In the genomic region with DNA sequence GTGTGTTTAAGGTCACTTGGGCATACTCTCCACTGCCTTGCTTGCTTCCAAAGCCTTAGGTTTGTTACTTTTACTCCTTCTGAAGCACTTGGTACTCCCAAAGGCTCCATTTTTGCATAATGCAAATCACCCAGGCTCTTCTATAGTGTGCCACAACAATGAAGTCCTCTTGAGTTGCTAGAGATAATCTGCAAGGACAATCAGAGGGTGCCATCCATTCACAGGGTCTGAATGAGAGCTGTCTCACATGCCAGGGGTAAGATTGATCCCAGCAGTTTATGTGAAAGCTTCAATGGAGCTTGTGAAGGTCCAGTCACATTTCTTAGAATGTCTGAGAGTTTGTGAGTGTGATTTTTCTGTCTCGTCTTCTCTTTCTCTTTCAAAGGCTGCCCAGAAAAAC, we compare ENCODE assay signal across 24 mouse cellular contexts.
DNase-seq lines count a peak whose midpoint lies in the region; ATAC-seq and TF ChIP-seq lines count a peak whose summit lies in the region.
"Had no signal": no experiment of that assay in that cellular context is flagged by ENCODE, and none has a peak within 500 bp of the region (broad histone marks: within the 10 kb centered on the region; RNA-seq: fewer than 3 reads in every experiment).

No protein-coding gene starts in this region.

- no peaks in the 10 kb centered on the region for H3K9me3 ChIP-seq in forebrain, embryonic 13.5 days (replicated peaks)
- H3K9me3 ChIP-seq in forebrain, embryonic 12.5 days, result no peaks in the 10 kb centered on the region
- H3K9me3 ChIP-seq in midbrain, embryonic 11.5 days (ENCODE audit: control insufficient read depth, low read length), result no peaks in the 10 kb centered on the region
- no peaks in the 10 kb centered on the region for H3K9me3 ChIP-seq in midbrain, postnatal 0 days (ENCODE audit: low read length)
- H3K9me3 ChIP-seq in midbrain, embryonic 13.5 days, result no peaks in the 10 kb centered on the region
- no peaks in the 10 kb centered on the region for H3K9me3 ChIP-seq in heart, embryonic 12.5 days (replicated peaks)
- H3K9me3 ChIP-seq: embryonic facial prominence, embryonic 15.5 days; heart, embryonic 10.5 days; limb, embryonic 12.5 days had no signal

- no peaks in the 10 kb centered on the region for H3K36me3 ChIP-seq in forebrain, embryonic 13.5 days (ENCODE audit: poor library complexity, severe bottlenecking)
- no peaks in the 10 kb centered on the region for H3K36me3 ChIP-seq in forebrain, embryonic 12.5 days (replicated peaks)
- H3K36me3 ChIP-seq in midbrain, embryonic 11.5 days (ENCODE audit: control insufficient read depth, insufficient read depth, low read length), result no peaks in the 10 kb centered on the region
- H3K36me3 ChIP-seq in midbrain, postnatal 0 days (ENCODE audit: insufficient read depth, low read length), result no peaks in the 10 kb centered on the region
- H3K36me3 ChIP-seq in midbrain, embryonic 13.5 days, result no peaks in the 10 kb centered on the region
- H3K36me3 ChIP-seq in heart, embryonic 12.5 days, result no peaks in the 10 kb centered on the region
- H3K36me3 ChIP-seq: embryonic facial prominence, embryonic 15.5 days; heart, embryonic 10.5 days; limb, embryonic 12.5 days had no signal

- no peak overlapping the region for H3K27ac ChIP-seq in forebrain, embryonic 13.5 days
- no peak overlapping the region for H3K27ac ChIP-seq in forebrain, embryonic 12.5 days
- H3K27ac ChIP-seq in midbrain, embryonic 11.5 days (ENCODE audit: low read depth, low read length), result no peak overlapping the region
- H3K27ac ChIP-seq in midbrain, postnatal 0 days (ENCODE audit: low read depth, low read length), result no peak overlapping the region
- no peak overlapping the region for H3K27ac ChIP-seq in midbrain, embryonic 13.5 days
- H3K27ac ChIP-seq in cerebellum, adult 2 months (ENCODE audit: insufficient read depth, low read length), result no peak overlapping the region
- no peak overlapping the region for H3K27ac ChIP-seq in heart, embryonic 12.5 days (ENCODE audit: poor library complexity, severe bottlenecking)
- H3K27ac ChIP-seq: embryonic facial prominence, embryonic 15.5 days; heart, embryonic 10.5 days; layer of hippocampus, adult 2 months; limb, embryonic 12.5 days; stomach, postnatal 0 days had no signal

- 19% methylated on average over 1 of the region's 1 CpGs for WGBS in forebrain, embryonic 13.5 days
- 18% methylated on average over 1 of the region's 1 CpGs for WGBS in forebrain, embryonic 12.5 days
- 17% methylated on average over 1 of the region's 1 CpGs for WGBS in midbrain, embryonic 11.5 days
- 28% methylated on average over 1 of the region's 1 CpGs for WGBS in midbrain, postnatal 0 days
- WGBS in midbrain, embryonic 13.5 days, result 16% methylated on average over 1 of the region's 1 CpGs
- 78% methylated on average over 1 of the region's 1 CpGs for WGBS in cerebellum, adult 2 months
- 76% methylated on average over 1 of the region's 1 CpGs for WGBS in heart, embryonic 12.5 days

- no peak overlapping the region for H3K9ac ChIP-seq in forebrain, embryonic 13.5 days
- H3K9ac ChIP-seq in forebrain, embryonic 12.5 days, result no peak overlapping the region
- no peak overlapping the region for H3K9ac ChIP-seq in midbrain, embryonic 11.5 days (ENCODE audit: low read length)
- no peak overlapping the region for H3K9ac ChIP-seq in midbrain, postnatal 0 days (replicated peaks; ENCODE audit: low read length, poor library complexity, severe bottlenecking)
- no peak overlapping the region for H3K9ac ChIP-seq in midbrain, embryonic 13.5 days (replicated peaks)
- no peak overlapping the region for H3K9ac ChIP-seq in heart, embryonic 12.5 days
- H3K9ac ChIP-seq: embryonic facial prominence, embryonic 15.5 days; limb, embryonic 12.5 days; liver, postnatal 0 days had no signal

- TF ChIP-seq CTCF in midbrain, postnatal 0 days (IDR thresholded peaks at IDR 0.05), result no peak
- TF ChIP-seq CTCF in cerebellum, adult 2 months (IDR thresholded peaks at IDR 0.05; ENCODE audit: borderline replicate concordance, insufficient read depth, low read depth, low read length), result no peak

- H3K27me3 ChIP-seq in forebrain, embryonic 13.5 days, result no peaks in the 10 kb centered on the region
- no peaks in the 10 kb centered on the region for H3K27me3 ChIP-seq in forebrain, embryonic 12.5 days
- no peaks in the 10 kb centered on the region for H3K27me3 ChIP-seq in midbrain, embryonic 11.5 days (ENCODE audit: control insufficient read depth, insufficient read depth, low read length)
- no peaks in the 10 kb centered on the region for H3K27me3 ChIP-seq in midbrain, postnatal 0 days (ENCODE audit: insufficient read depth, low read length)
- no peaks in the 10 kb centered on the region for H3K27me3 ChIP-seq in midbrain, embryonic 13.5 days
- H3K27me3 ChIP-seq in cerebellum, adult 2 months (ENCODE audit: control insufficient read depth, insufficient read depth, low read length), result no peaks in the 10 kb centered on the region
- H3K27me3 ChIP-seq in heart, embryonic 12.5 days (replicated peaks), result no peaks in the 10 kb centered on the region
- H3K27me3 ChIP-seq: embryonic facial prominence, embryonic 15.5 days; limb, embryonic 12.5 days had no signal

- DNase-seq in midbrain, embryonic 11.5 days (ENCODE audit: low spot score, missing footprints), result peak; percentile 88
- no peak for DNase-seq in midbrain, postnatal 0 days (ENCODE audit: low spot score)
- DNase-seq in embryo, embryonic 11 days, result peak; percentile 32
- DNase-seq in cerebellum, adult 2 months, result no peak
- DNase-seq: adrenal gland, postnatal 25 days; cerebellum, adult 11-12 months; cerebellum, postnatal 14 days; gastrocnemius, postnatal 10 days; kidney, postnatal 25 days; layer of hippocampus, postnatal 36 days; liver, postnatal 0 days had no signal

- TF ChIP-seq POLR2A in cerebellum, adult 2 months (IDR thresholded peaks at IDR 0.05; ENCODE audit: borderline replicate concordance, insufficient read depth, low read length), result no peak

- H3K4me2 ChIP-seq in forebrain, embryonic 13.5 days, result no peak overlapping the region
- no peak overlapping the region for H3K4me2 ChIP-seq in forebrain, embryonic 12.5 days
- H3K4me2 ChIP-seq in midbrain, embryonic 11.5 days, result no peak overlapping the region
- H3K4me2 ChIP-seq in midbrain, postnatal 0 days (ENCODE audit: low read depth, low read length, poor library complexity, severe bottlenecking), result no peak overlapping the region
- no peak overlapping the region for H3K4me2 ChIP-seq in midbrain, embryonic 13.5 days (replicated peaks)
- H3K4me2 ChIP-seq in heart, embryonic 12.5 days, result no peak overlapping the region
- H3K4me2 ChIP-seq: embryonic facial prominence, embryonic 15.5 days; limb, embryonic 12.5 days; liver, embryonic 11.5 days had no signal

- no peak overlapping the region for H3K4me3 ChIP-seq in forebrain, embryonic 13.5 days
- H3K4me3 ChIP-seq in forebrain, embryonic 12.5 days (replicated peaks), result no peak overlapping the region
- no peak overlapping the region for H3K4me3 ChIP-seq in midbrain, embryonic 11.5 days (ENCODE audit: low read depth, low read length)
- H3K4me3 ChIP-seq in midbrain, postnatal 0 days (ENCODE audit: low read depth, low read length), result no peak overlapping the region
- no peak overlapping the region for H3K4me3 ChIP-seq in midbrain, embryonic 13.5 days (replicated peaks)
- no peak overlapping the region for H3K4me3 ChIP-seq in cerebellum, adult 2 months (replicated peaks; ENCODE audit: insufficient read depth, low read depth, low read length)
- H3K4me3 ChIP-seq in heart, embryonic 12.5 days, result no peak overlapping the region
- H3K4me3 ChIP-seq: embryonic facial prominence, embryonic 15.5 days; heart, embryonic 10.5 days; layer of hippocampus, adult 2 months; limb, embryonic 12.5 days had no signal

- 0 out of 2 replicates have a peak, but pooled peaks have one; percentile 59 for ATAC-seq in forebrain, embryonic 13.5 days
- no peak for ATAC-seq in forebrain, embryonic 12.5 days (ENCODE audit: low FRiP score)
- peak; percentile 83 for ATAC-seq in midbrain, embryonic 11.5 days (ENCODE audit: low FRiP score)
- no peak for ATAC-seq in midbrain, postnatal 0 days (ENCODE audit: low FRiP score)
- 0 out of 2 replicates have a peak, but pooled peaks have one; percentile 55 for ATAC-seq in midbrain, embryonic 13.5 days
- ATAC-seq in heart, embryonic 12.5 days (ENCODE audit: insufficient number of reproducible peaks, low FRiP score), result no peak
- ATAC-seq: CD4-positive, CD25-positive, alpha-beta regulatory T cell, adult 4 months; intestine, postnatal 0 days; liver, postnatal 0 days; lung, postnatal 0 days had no signal

- H3K4me1 ChIP-seq in forebrain, embryonic 13.5 days, result peaks cover 8% of the 10 kb centered on the region; the same call in 1 of the 2 replicates
- H3K4me1 ChIP-seq in forebrain, embryonic 12.5 days, result peaks cover 11% of the 10 kb centered on the region
- H3K4me1 ChIP-seq in midbrain, embryonic 11.5 days (ENCODE audit: control insufficient read depth, insufficient read depth, low read length), result peaks cover 4% of the 10 kb centered on the region; the same call in 1 of the 2 replicates
- H3K4me1 ChIP-seq in midbrain, postnatal 0 days (ENCODE audit: insufficient read depth, low read length), result no peaks in the 10 kb centered on the region
- peaks cover 10% of the 10 kb centered on the region; the same call in 1 of the 2 replicates for H3K4me1 ChIP-seq in midbrain, embryonic 13.5 days (replicated peaks)
- H3K4me1 ChIP-seq in cerebellum, adult 2 months (ENCODE audit: control insufficient read depth, insufficient read depth, low read length), result no peaks in the 10 kb centered on the region
- 0 out of 2 replicates have a peak, but pooled peaks cover 2% of the 10 kb centered on the region for H3K4me1 ChIP-seq in heart, embryonic 12.5 days (replicated peaks)
- H3K4me1 ChIP-seq: embryonic facial prominence, embryonic 15.5 days; limb, embryonic 12.5 days had no signal

Comparison
In these comparisons a context has a peak if more than half of its experiments do, and no peak if none do; other contexts are left out.
1. ATAC-seq: peak in forebrain, embryonic 13.5 days (single experiment), midbrain, embryonic 11.5 days (single experiment) and midbrain, embryonic 13.5 days (single experiment); none in forebrain, embryonic 12.5 days (single experiment), midbrain, postnatal 0 days (single experiment) and heart, embryonic 12.5 days (single experiment).
2. DNase-seq: peak in midbrain, embryonic 11.5 days (single experiment) and embryo, embryonic 11 days (single experiment); none in midbrain, postnatal 0 days (single experiment) and cerebellum, adult 2 months (0 of 2).